Mouse (Mus musculus) hindbrain, embryonic 14.5 days (tissue): Measurements from ENCODE around the gene Dcps. TPM values are rescaled to one million over a fixed set of nuclear protein-coding genes. Genes with fewer than 3 reads are reported as not detected.

Experiments
- ATAC-seq: fragments of 200-750 bp; cut with Nextera tagmentation; 2 replicates; pipeline ENCODE4 v1.8.0; 2017; ENCODE audit warnings: moderate number of reproducible peaks, mild to moderate bottlenecking, moderate TSS enrichment, moderate library complexity; ENCODE audit not compliant: low FRiP score
- DNase-seq: peaks from one replicate; pipeline ENCODE4 v3.0.0-alpha.2; 2015; ENCODE audit warnings: low spot score
- H3K27ac ChIP-seq: fragments of 300-500 bp; sonication (generic); 2 replicates; pipeline ENCODE4 v1.5.1; 2014; ENCODE audit warnings: mild to moderate bottlenecking, moderate library complexity
- H3K27me3 ChIP-seq: fragments of 300-500 bp; sonication (generic); 2 replicates; pipeline ENCODE4 v1.6.1; 2014; ENCODE audit warnings: mild to moderate bottlenecking, low read length, mixed read lengths; ENCODE audit not compliant: control insufficient read depth, insufficient read depth
- H3K36me3 ChIP-seq: fragments of 300-500 bp; sonication (generic); replicated peaks from 2 replicates; pipeline ENCODE4 v1.6.1; 2014; ENCODE audit not compliant: control insufficient read depth, insufficient read depth
- H3K4me1 ChIP-seq: fragments of 300-500 bp; sonication (generic); replicated peaks from 2 replicates; pipeline ENCODE4 v1.6.1; 2014; ENCODE audit warnings: antibody characterized with exemption, low read length, mixed read lengths; ENCODE audit not compliant: control insufficient read depth, insufficient read depth
- H3K4me2 ChIP-seq: fragments of 300-500 bp; sonication (generic); replicated peaks from 2 replicates; pipeline ENCODE4 v1.6.1; 2014; ENCODE audit warnings: mild to moderate bottlenecking, moderate library complexity
- H3K4me3 ChIP-seq: fragments of 300-500 bp; sonication (generic); replicated peaks from 2 replicates; pipeline ENCODE4 v1.5.1; 2014; ENCODE audit warnings: mild to moderate bottlenecking, low read length
- H3K9ac ChIP-seq: fragments of 300-500 bp; sonication (generic); 2 replicates; pipeline ENCODE4 v1.6.1; 2014
- H3K9me3 ChIP-seq: fragments of 300-500 bp; sonication (generic); 2 replicates; pipeline ENCODE4 v1.6.1; 2016; ENCODE audit warnings: low read length; ENCODE audit not compliant: control insufficient read depth
- whole genome bisulfite sequencing: fragments of 180-500 bp; shearing (Covaris S2); extraction: QIAGEN DNeasy Blood & Tissue Kit; methylation state at CpG from one replicate; pipeline ENCODE4 v1.1.7; 2014; 5-methylcytosine and 5-hydroxymethylcytosine counted together
- polyA plus RNA-seq: library from polyadenylated mRNA; unstranded; fragments of >200 nt; fragmentation: Nextera tagmentation; extraction: Ambion mirVana; gene quantifications from 2 replicates; pipeline ENCODE4 v1.2.1, GENCODE M21; 2014

The Dcps gene
- polyA plus RNA-seq, 1 experiment from 2014 or later = 71.6 TPM

- no peaks in the 10 kb centered on the region for H3K9me3 ChIP-seq
- H3K9ac ChIP-seq = peak overlapping the region; percentile 85
- DNase-seq = peak; percentile 77
- no peaks in the 10 kb centered on the region for H3K27me3 ChIP-seq
- under 1% methylated on average over 80 of the region's 84 CpGs for WGBS
- peak overlapping the region; percentile 84 for H3K27ac ChIP-seq
- no peaks in the 10 kb centered on the region for H3K36me3 ChIP-seq
- H3K4me1 ChIP-seq = peaks cover 24% of the 10 kb centered on the region
- H3K4me3 ChIP-seq = peak overlapping the region; percentile 69
- ATAC-seq = peak; percentile 94
- peak overlapping the region; percentile 82 for H3K4me2 ChIP-seq
Observed at GRCm38 (mm10) chr9:35116391-35117381, 59.2 kb downstream of the Dcps start.

GRCm38 (mm10) chr9:35115804-35116203 lies 60.1 kb downstream of the Dcps start:
- DNase-seq (no peak), ATAC-seq (peak; percentile 0; the same call in 1 of the 2 replicates)
- peaks cover 25% of the 10 kb centered on the region for H3K4me1 ChIP-seq
- no peaks in the 10 kb centered on the region for H3K36me3 ChIP-seq
- peak overlapping the region; percentile 69 for H3K4me3 ChIP-seq
- 49% methylated on average over 4 of the region's 4 CpGs for WGBS
- H3K4me2 ChIP-seq = peak overlapping the region; percentile 82
- no peaks in the 10 kb centered on the region for H3K27me3 ChIP-seq
- H3K9ac ChIP-seq = peak overlapping the region; percentile 85; the same call in 1 of the 2 replicates
- no peaks in the 10 kb centered on the region for H3K9me3 ChIP-seq
- H3K27ac ChIP-seq = no peak overlapping the region

DNA sequence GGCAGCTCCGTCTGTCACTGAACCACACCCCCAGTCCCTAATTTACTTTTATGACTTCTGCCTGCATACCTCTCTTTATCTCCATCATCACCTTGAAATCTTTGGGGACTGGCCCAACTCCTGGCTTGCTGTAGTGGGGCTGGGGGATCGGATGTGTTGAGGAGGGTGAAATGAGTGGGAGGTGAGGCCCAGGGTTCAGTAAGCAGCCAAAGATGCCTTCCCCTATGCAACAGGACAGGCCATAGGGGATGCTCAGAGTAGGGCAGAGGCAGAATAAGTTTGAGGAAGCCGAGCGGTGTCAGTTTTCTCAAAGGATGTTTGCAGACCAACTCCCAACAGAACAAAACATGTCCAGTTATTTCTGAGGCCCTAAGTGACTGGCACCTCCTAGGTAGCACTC lies 60.6 kb downstream of the Dcps start:
- Histone ChIP-seq H3K27me3 (no peaks in the 10 kb centered on the region), H3K9me3 (no peaks in the 10 kb centered on the region), H3K27ac (no peak overlapping the region), H3K4me2 (peak overlapping the region; percentile 82), H3K36me3 (no peaks in the 10 kb centered on the region), H3K9ac (no peak overlapping the region), H3K4me3 (no peak overlapping the region; the same call in 1 of the 2 replicates), H3K4me1 (peaks cover 25% of the 10 kb centered on the region)
- no peak for ATAC-seq
- WGBS = 70% methylated on average over 4 of the region's 4 CpGs
- DNase-seq = no peak

DNA sequence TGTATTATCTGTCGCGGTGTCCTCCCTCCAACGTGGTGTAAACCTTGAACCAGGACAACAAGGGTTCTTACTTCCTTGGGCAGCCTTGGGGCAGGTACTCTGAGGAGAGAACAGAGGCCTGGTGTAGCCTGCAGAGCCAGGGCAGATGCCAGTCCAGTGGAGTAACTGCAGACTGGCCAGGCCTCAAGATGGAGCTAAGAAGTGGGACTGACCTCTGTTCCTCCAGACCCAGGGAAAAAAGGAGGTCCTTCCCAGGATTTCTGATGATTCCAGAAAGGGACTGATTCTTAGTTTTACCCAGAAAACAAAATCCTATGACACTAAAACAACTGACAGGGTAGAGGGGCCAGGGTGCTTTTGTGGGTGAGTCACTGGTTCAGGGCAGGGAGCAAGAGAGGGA lies 61.6 kb downstream of the Dcps start:
- Histone ChIP-seq H3K9me3 (no peaks in the 10 kb centered on the region), H3K4me3 (no peak overlapping the region), H3K27ac (no peak overlapping the region), H3K27me3 (no peaks in the 10 kb centered on the region), H3K9ac (no peak overlapping the region), H3K4me1 (peaks cover 25% of the 10 kb centered on the region), H3K36me3 (no peaks in the 10 kb centered on the region), H3K4me2 (no peak overlapping the region)
- no peak for ATAC-seq
- 87% methylated on average over 3 of the region's 3 CpGs for WGBS
- no peak for DNase-seq

GRCm38 (mm10) chr9:35111941-35112595 lies 63.8 kb downstream of the Dcps start:
- Histone ChIP-seq H3K9ac (no peak overlapping the region), H3K36me3 (no peaks in the 10 kb centered on the region), H3K4me2 (0 out of 2 replicates have a peak overlapping the region, but pooled peaks have one; percentile 9), H3K9me3 (no peaks in the 10 kb centered on the region), H3K27ac (no peak overlapping the region), H3K4me1 (peaks cover 18% of the 10 kb centered on the region), H3K27me3 (no peaks in the 10 kb centered on the region), H3K4me3 (no peak overlapping the region)
- ATAC-seq = no peak
- 27% methylated on average over 19 of the region's 19 CpGs for WGBS
- no peak for DNase-seq

- 79% methylated on average over 7 of the region's 7 CpGs for WGBS
Observed at GRCm38 (mm10) chr9:35111446-35111845, 64.4 kb downstream of the Dcps start.

GRCm38 (mm10) chr9:35110567-35110966 lies 65.3 kb downstream of the Dcps start:
- no peak overlapping the region for H3K9ac ChIP-seq
- no peak overlapping the region for H3K27ac ChIP-seq
- no peak overlapping the region for H3K4me2 ChIP-seq
- H3K4me3 ChIP-seq = no peak overlapping the region
- WGBS = 83% methylated on average over 4 of the region's 4 CpGs
- H3K36me3 ChIP-seq = no peaks in the 10 kb centered on the region
- no peaks in the 10 kb centered on the region for H3K27me3 ChIP-seq
- DNase-seq (no peak), ATAC-seq (no peak)
- no peaks in the 10 kb centered on the region for H3K9me3 ChIP-seq
- peaks cover 11% of the 10 kb centered on the region for H3K4me1 ChIP-seq

More at GRCm38 (mm10) chr9:35111446-35111845, 64.4 kb downstream of the Dcps start:
- peaks cover 18% of the 10 kb centered on the region for H3K4me1 ChIP-seq
- DNase-seq (no peak), ATAC-seq (no peak)
- H3K9me3 ChIP-seq = no peaks in the 10 kb centered on the region
- no peak overlapping the region for H3K4me3 ChIP-seq
- H3K27me3 ChIP-seq = no peaks in the 10 kb centered on the region
- H3K4me2 ChIP-seq = 0 out of 2 replicates have a peak overlapping the region, but pooled peaks have one; percentile 9
- H3K9ac ChIP-seq = no peak overlapping the region
- H3K27ac ChIP-seq = no peak overlapping the region
- no peaks in the 10 kb centered on the region for H3K36me3 ChIP-seq

GRCm38 (mm10) chr9:35110051-35110450 lies 65.8 kb downstream of the Dcps start:
- DNase-seq (no peak), ATAC-seq (no peak)
- Histone ChIP-seq H3K27ac (no peak overlapping the region), H3K27me3 (no peaks in the 10 kb centered on the region), H3K4me1 (peaks cover 7% of the 10 kb centered on the region; the same call in 1 of the 2 replicates), H3K4me3 (no peak overlapping the region), H3K9me3 (no peaks in the 10 kb centered on the region), H3K4me2 (no peak overlapping the region), H3K36me3 (no peaks in the 10 kb centered on the region), H3K9ac (no peak overlapping the region)
- 96% methylated on average over 5 of the region's 5 CpGs for WGBS

DNA sequence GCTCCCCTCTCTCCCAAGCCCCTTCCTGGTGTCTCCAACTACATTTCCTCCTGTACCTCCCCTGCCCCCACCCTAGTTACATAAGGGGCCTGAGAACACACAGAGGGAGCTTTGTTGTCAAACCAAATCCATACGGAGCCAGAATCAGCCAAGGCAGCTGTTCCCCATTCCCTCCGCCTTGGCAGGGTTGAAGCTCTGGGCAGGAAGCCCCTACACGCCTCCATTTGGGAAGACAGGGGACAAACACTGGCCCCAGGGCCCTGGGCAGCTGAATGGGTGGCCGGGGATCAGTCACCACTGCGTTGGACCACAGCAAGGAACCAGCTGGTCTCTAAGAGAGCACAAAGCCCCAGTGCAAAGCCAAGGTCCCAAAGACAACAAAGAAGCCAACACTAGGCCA lies 66.9 kb downstream of the Dcps start:
- no peak overlapping the region for H3K4me3 ChIP-seq
- H3K4me2 ChIP-seq = no peak overlapping the region
- no peak overlapping the region for H3K9ac ChIP-seq
- no peak overlapping the region for H3K27ac ChIP-seq
- H3K4me1 ChIP-seq = peaks cover 7% of the 10 kb centered on the region; the same call in 1 of the 2 replicates
- ATAC-seq (peak; percentile 53; the same call in 1 of the 2 replicates), DNase-seq (peak; percentile 50)
- WGBS = 48% methylated on average over 5 of the region's 5 CpGs
- no peaks in the 10 kb centered on the region for H3K9me3 ChIP-seq
- H3K36me3 ChIP-seq = no peaks in the 10 kb centered on the region
- no peaks in the 10 kb centered on the region for H3K27me3 ChIP-seq
